Mouse (Mus musculus) small intestine, adult 2 months (tissue): Measurements from ENCODE around the gene Pla1a. TPM values are rescaled to one million over a fixed set of nuclear protein-coding genes. Genes with fewer than 3 reads are reported as not detected.

ENCODE experiments used
- H3K27ac ChIP-seq: fragments of 200-500 bp; 2 replicates; pipeline ENCODE4 v1.5.1; 2012; ENCODE audit warnings: low read depth, low read length, control low read depth, inconsistent platforms; ENCODE audit not compliant: insufficient read depth
- H3K27me3 ChIP-seq: fragments of 200-500 bp; 2 replicates; pipeline ENCODE4 v1.6.1; 2012; ENCODE audit warnings: mild to moderate bottlenecking, moderate library complexity, low read length, inconsistent platforms; ENCODE audit not compliant: control insufficient read depth, insufficient read depth
- H3K36me3 ChIP-seq: fragments of 200-500 bp; 2 replicates; pipeline ENCODE4 v1.6.1; 2012; ENCODE audit warnings: mild to moderate bottlenecking, low read length, control low read depth, inconsistent platforms; ENCODE audit not compliant: control insufficient read depth, insufficient read depth
- H3K4me1 ChIP-seq: fragments of 200-500 bp; 2 replicates; pipeline ENCODE4 v1.6.1; 2012; ENCODE audit warnings: low read length, inconsistent platforms, mixed read lengths; ENCODE audit not compliant: control insufficient read depth, insufficient read depth, insufficient read length
- H3K4me3 ChIP-seq: fragments of 200-500 bp; 2 replicates; pipeline ENCODE4 v1.5.1; 2012; ENCODE audit warnings: low read depth, mild to moderate bottlenecking, control low read depth, inconsistent platforms, low read length, moderate library complexity
- CTCF ChIP-seq: fragments of 200-500 bp; IDR thresholded peaks from 2 replicates; pipeline ENCODE4 v1.5.1; 2012; ENCODE audit warnings: low read depth, mild to moderate bottlenecking, control low read depth, inconsistent platforms, low read length, moderate library complexity, mixed read lengths; ENCODE audit not compliant: insufficient replicate concordance, insufficient read length; ENCODE audit errors: extremely low read depth
- POLR2A ChIP-seq: fragments of 200-500 bp; IDR thresholded peaks from 2 replicates; pipeline ENCODE4 v1.6.1; 2012; ENCODE audit warnings: low read depth, mild to moderate bottlenecking, control low read depth, inconsistent platforms, low read length, moderate library complexity
- WGBS: fragments of 180-500 bp; shearing (Covaris S2); methylation state at CpG from one replicate; pipeline ENCODE4 v1.1.7; 2018; 5-methylcytosine and 5-hydroxymethylcytosine counted together
- polyA plus RNA-seq: library from polyadenylated mRNA; depleted of rRNA; stranded (reverse); fragments of >200 nt; gene quantifications from 2 replicates; pipeline ENCODE4 v1.2.3, GENCODE M21; 2012

The Pla1a gene
- polyA plus RNA-seq, 1 experiment: 0.86 TPM

GRCm38 (mm10) chr16:38431446-38432185 is 1.3 kb downstream of the Pla1a start:
- Histone ChIP-seq H3K36me3 (no peaks in the 10 kb centered on the region), H3K27ac (no peak overlapping the region), H3K4me3 (no peak overlapping the region), H3K27me3 (no peaks in the 10 kb centered on the region), H3K4me1 (peaks cover 3% of the 10 kb centered on the region; the same call in 1 of the 2 replicates)
- 63% methylated on average over 13 of the region's 13 CpGs for WGBS
- no peak for TF ChIP-seq CTCF
- TF ChIP-seq POLR2A: no peak

GRCm38 (mm10) chr16:38425799-38426198 is 7.1 kb downstream of the Pla1a start:
- 52% methylated on average over 1 of the region's 1 CpGs for WGBS
- H3K4me1 ChIP-seq: no peaks in the 10 kb centered on the region
- H3K36me3 ChIP-seq: no peaks in the 10 kb centered on the region
- H3K27ac ChIP-seq: no peak overlapping the region
- no peaks in the 10 kb centered on the region for H3K27me3 ChIP-seq
- TF ChIP-seq POLR2A (no peak), CTCF (no peak)
- H3K4me3 ChIP-seq: no peak overlapping the region

GRCm38 (mm10) chr16:38425374-38425773 is 7.6 kb downstream of the Pla1a start:
- TF ChIP-seq CTCF (no peak), POLR2A (no peak)
- Histone ChIP-seq H3K27me3 (no peaks in the 10 kb centered on the region), H3K4me3 (no peak overlapping the region), H3K36me3 (no peaks in the 10 kb centered on the region), H3K27ac (no peak overlapping the region), H3K4me1 (no peaks in the 10 kb centered on the region)
- WGBS: 83% methylated on average over 2 of the region's 2 CpGs

- Histone ChIP-seq H3K27ac (no peak overlapping the region), H3K36me3 (no peaks in the 10 kb centered on the region), H3K4me3 (no peak overlapping the region), H3K4me1 (no peaks in the 10 kb centered on the region), H3K27me3 (no peaks in the 10 kb centered on the region)
- TF ChIP-seq POLR2A (no peak), CTCF (no peak)
- WGBS: 58% methylated on average over 7 of the region's 7 CpGs
These were observed 18.0 kb downstream of the Pla1a start for GRCm38 (mm10) chr16:38414953-38415352.

- TF ChIP-seq CTCF: no peak
- no peak for TF ChIP-seq POLR2A
- Histone ChIP-seq H3K27ac (no peak overlapping the region), H3K4me3 (no peak overlapping the region), H3K4me1 (peaks cover 7% of the 10 kb centered on the region), H3K27me3 (no peaks in the 10 kb centered on the region), H3K36me3 (no peaks in the 10 kb centered on the region)
- WGBS: 98% methylated on average over 8 of the region's 8 CpGs
These were observed 24.5 kb downstream of the Pla1a start for GRCm38 (mm10) chr16:38408416-38408815.

GRCm38 (mm10) chr16:38407584-38407983 is 25.4 kb downstream of the Pla1a start:
- H3K4me3 ChIP-seq: no peak overlapping the region
- TF ChIP-seq CTCF: no peak
- TF ChIP-seq POLR2A: no peak
- H3K4me1 ChIP-seq: peaks cover 7% of the 10 kb centered on the region
- no peaks in the 10 kb centered on the region for H3K36me3 ChIP-seq
- no peak overlapping the region for H3K27ac ChIP-seq
- no peaks in the 10 kb centered on the region for H3K27me3 ChIP-seq
- WGBS: 56% methylated on average over 5 of the region's 5 CpGs

GRCm38 (mm10) chr16:38406708-38407107 is 26.2 kb downstream of the Pla1a start:
- Histone ChIP-seq H3K36me3 (no peaks in the 10 kb centered on the region), H3K27ac (no peak overlapping the region), H3K4me3 (no peak overlapping the region), H3K27me3 (no peaks in the 10 kb centered on the region), H3K4me1 (peaks cover 7% of the 10 kb centered on the region)
- WGBS: 56% methylated on average over 6 of the region's 6 CpGs
- TF ChIP-seq CTCF (no peak), POLR2A (no peak)
